Mouse (Mus musculus): ENCODE measurements around the gene Tmod3. TPM values are rescaled to one million over a fixed set of nuclear protein-coding genes. Genes with fewer than 3 reads are reported as not detected.

The Tmod3 gene
- total RNA-seq, 2 experiments from 2014 or later, result 38.7 to 42.6 TPM

Other genes with a start within 250 kb of the Tmod3 start
- gene Bcl2l10, start 211.9 kb downstream of the Tmod3 start, total RNA-seq (2021), result under 1 TPM in 1 of 2 experiments, not detected in 1; 0.22 TPM
- 10 to 100 TPM; 28.4 TPM for gene Mapk6, start 149.7 kb downstream of the Tmod3 start, total RNA-seq (2021)
- gene Leo1, start 118.1 kb downstream of the Tmod3 start, total RNA-seq (2021), result 10 to 100 TPM; 21.7 to 23.3 TPM
- gene Tmod2, start 51.7 kb upstream of the Tmod3 start, total RNA-seq (2021), result 100 to 1,000 TPM; 363 to 370 TPM
- gene Lysmd2, start 66.1 kb upstream of the Tmod3 start, total RNA-seq (2021), result 10 to 100 TPM; 58.2 to 67.7 TPM
- 100 to 1,000 TPM; 306 to 314 TPM for gene Scg3, start 124.4 kb upstream of the Tmod3 start, total RNA-seq (2021)
- gene Bmp5, start 215.7 kb upstream of the Tmod3 start, total RNA-seq (2021), result under 1 TPM; 0.79 to 0.96 TPM